Mouse (Mus musculus) lung, adult 2 months (tissue): Measurements from ENCODE around the gene Morn3.
"Not testable (repeated sequence)": the region's sequence is repeated elsewhere in the genome, so short reads cannot be mapped to it uniquely, and the experiment has no call there.

Source experiments
- CTCF ChIP-seq: fragments of 200-500 bp; IDR thresholded peaks from 2 replicates; pipeline ENCODE4 v1.5.1; 2011; ENCODE audit warnings: mild to moderate bottlenecking, low read length, control low read depth; ENCODE audit not compliant: insufficient read depth
- POLR2A ChIP-seq: fragments of 200-500 bp; IDR thresholded peaks from 2 replicates; pipeline ENCODE4 v1.6.1; 2011; ENCODE audit warnings: low read depth, mild to moderate bottlenecking, control low read depth, low read length, borderline replicate concordance; ENCODE audit errors: extremely low read depth

DNA sequence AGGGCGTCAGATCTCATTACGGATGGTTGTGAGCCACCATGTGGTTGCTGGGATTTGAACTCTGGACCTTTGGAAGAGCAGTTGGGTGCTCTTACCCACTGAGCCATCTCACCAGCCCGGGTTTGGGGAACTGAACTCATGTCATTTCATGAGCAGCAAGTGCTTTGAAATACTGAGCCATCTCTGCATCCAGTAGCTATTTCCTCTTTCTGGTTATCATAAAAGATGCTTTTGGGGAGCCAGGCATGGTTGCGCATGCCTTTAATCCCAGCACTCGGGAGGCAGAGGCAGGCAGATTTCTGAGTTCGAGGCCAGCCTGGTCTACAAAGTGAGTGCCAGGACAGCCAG, 14.6 kb upstream of the Morn3 start:
- not testable (repeated sequence) for TF ChIP-seq CTCF, POLR2A
